32 mouse cellular contexts compared by ENCODE assay signal in the genomic region with DNA sequence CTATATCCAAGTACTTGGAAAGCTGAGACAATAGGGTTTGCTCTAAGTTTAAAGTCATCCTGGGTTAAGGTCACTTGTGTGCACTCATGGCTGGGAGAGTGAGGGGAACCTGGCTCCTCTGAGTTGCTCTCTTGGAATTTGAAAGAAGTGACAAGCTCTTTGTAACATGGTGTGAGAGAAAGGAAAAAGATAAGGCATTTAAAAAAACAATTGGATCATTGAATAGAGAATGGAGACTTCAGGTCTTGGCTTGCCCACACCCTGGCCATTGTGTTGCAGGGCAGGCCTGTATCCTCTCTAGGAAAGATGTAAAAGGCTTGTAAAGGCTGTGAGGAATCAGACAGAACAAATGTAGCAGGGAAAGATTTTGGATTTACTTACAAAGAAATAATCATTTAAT. TPM values are rescaled to one million over a fixed set of nuclear protein-coding genes. Genes with fewer than 3 reads are reported as not detected.
"Had no signal": no experiment of that assay in that cellular context is flagged by ENCODE, and none has a peak within 500 bp of the region (broad histone marks: within the 10 kb centered on the region; RNA-seq: fewer than 3 reads in every experiment).

No protein-coding gene starts in this region.

- ATAC-seq: hindbrain, postnatal 0 days; intestine, embryonic 16.5 days had no signal

- H3K27ac ChIP-seq: gastrocnemius, adult 2 months; heart, embryonic 10.5 days; hindbrain, embryonic 10.5 days; hindbrain, embryonic 12.5 days; hindbrain, embryonic 15.5 days; hindbrain, postnatal 0 days; kidney, embryonic 15.5 days; kidney, postnatal 0 days; limb, embryonic 10.5 days; limb, embryonic 12.5 days; liver, embryonic 13.5 days; liver, embryonic 15.5 days had no signal

- H3K9ac ChIP-seq: heart, embryonic 12.5 days; hindbrain, embryonic 12.5 days; hindbrain, embryonic 15.5 days; kidney, embryonic 15.5 days; limb, embryonic 12.5 days; liver, embryonic 13.5 days; liver, embryonic 15.5 days had no signal

- H3K4me1 ChIP-seq: heart, embryonic 10.5 days; heart, embryonic 12.5 days; hindbrain, embryonic 10.5 days; hindbrain, embryonic 12.5 days; hindbrain, embryonic 15.5 days; kidney, embryonic 15.5 days; limb, embryonic 10.5 days; limb, embryonic 12.5 days; liver, embryonic 13.5 days; liver, embryonic 15.5 days had no signal

- H3K27me3 ChIP-seq: heart, embryonic 12.5 days; hindbrain, embryonic 12.5 days; hindbrain, embryonic 15.5 days; kidney, embryonic 15.5 days; limb, embryonic 12.5 days; liver, embryonic 13.5 days; liver, embryonic 15.5 days had no signal

- H3K4me2 ChIP-seq: heart, embryonic 12.5 days; hindbrain, embryonic 12.5 days; hindbrain, embryonic 15.5 days; kidney, embryonic 15.5 days; limb, embryonic 12.5 days; liver, embryonic 11.5 days; liver, embryonic 13.5 days; liver, embryonic 15.5 days had no signal

- H3K9me3 ChIP-seq: heart, embryonic 10.5 days; hindbrain, embryonic 10.5 days; hindbrain, embryonic 12.5 days; hindbrain, embryonic 15.5 days; kidney, embryonic 15.5 days; limb, embryonic 10.5 days; limb, embryonic 12.5 days; liver, embryonic 13.5 days; liver, embryonic 15.5 days had no signal

- H3K36me3 ChIP-seq: heart, embryonic 10.5 days; heart, embryonic 12.5 days; hindbrain, embryonic 10.5 days; hindbrain, embryonic 12.5 days; hindbrain, embryonic 15.5 days; kidney, embryonic 15.5 days; limb, embryonic 10.5 days; limb, embryonic 12.5 days; liver, embryonic 13.5 days; liver, embryonic 15.5 days had no signal

- H3K4me3 ChIP-seq: gastrocnemius, adult 2 months; heart, embryonic 10.5 days; heart, embryonic 12.5 days; hindbrain, embryonic 10.5 days; hindbrain, embryonic 12.5 days; hindbrain, embryonic 15.5 days; kidney, embryonic 15.5 days; limb, embryonic 10.5 days; limb, embryonic 12.5 days; liver, embryonic 13.5 days; liver, embryonic 15.5 days had no signal

- DNase-seq: gastrocnemius, adult 2 months; gastrocnemius, postnatal 10 days; gastrocnemius, postnatal 25 days; heart, postnatal 10 days; heart, postnatal 4 days; kidney, adult 11 months; kidney, adult 2 months; kidney, adult 9 months; kidney, postnatal 14 days; kidney, postnatal 36 days; layer of hippocampus, adult 9-11 months; layer of hippocampus, postnatal 36 days; liver; liver, embryonic 13.5 days had no signal

RNA-seq across cellular contexts. Expression of gene Crygd, which starts 4.6 kb away (rescaled TPM):
- polyA plus RNA-seq: heart, embryonic 10.5 days; heart, embryonic 12.5 days; heart, embryonic 14.5 days; heart, embryonic 16.5 days; hindbrain, embryonic 10.5 days; hindbrain, embryonic 12.5 days; hindbrain, postnatal 0 days; intestine, embryonic 14.5 days; intestine, embryonic 16.5 days; kidney, adult 2 months; kidney, embryonic 15.5 days; kidney, postnatal 0 days; large intestine, adult 2 months; limb, embryonic 10.5 days; limb, embryonic 12.5 days; limb, embryonic 14.5 days; liver, embryonic 11.5 days; liver, embryonic 13.5 days; liver, embryonic 15.5 days had no signal

RNA-seq across cellular contexts. Expression of gene Crygc, which starts 5.6 kb away (rescaled TPM):
- polyA plus RNA-seq: heart, embryonic 10.5 days; heart, embryonic 12.5 days; heart, embryonic 14.5 days; heart, embryonic 16.5 days; hindbrain, embryonic 12.5 days; hindbrain, embryonic 15.5 days; hindbrain, postnatal 0 days; intestine, embryonic 14.5 days; intestine, embryonic 16.5 days; kidney, adult 2 months; kidney, embryonic 15.5 days; kidney, postnatal 0 days; large intestine, adult 2 months; limb, embryonic 10.5 days; limb, embryonic 12.5 days; limb, embryonic 14.5 days; liver, embryonic 11.5 days; liver, embryonic 13.5 days; liver, embryonic 15.5 days had no signal

RNA-seq across cellular contexts. Expression of gene Crygb, which starts 14.2 kb away (rescaled TPM):
- polyA plus RNA-seq: heart, embryonic 10.5 days; hindbrain, embryonic 10.5 days; hindbrain, embryonic 12.5 days; intestine, embryonic 14.5 days; intestine, embryonic 16.5 days; kidney, adult 2 months; kidney, embryonic 15.5 days; kidney, postnatal 0 days; large intestine, adult 2 months; limb, embryonic 10.5 days; limb, embryonic 12.5 days; liver, embryonic 11.5 days; liver, embryonic 13.5 days; liver, embryonic 15.5 days had no signal

RNA-seq across cellular contexts. Expression of gene Cryge, which starts 16.9 kb away (rescaled TPM):
- polyA plus RNA-seq: heart, embryonic 10.5 days; heart, embryonic 12.5 days; heart, embryonic 14.5 days; heart, embryonic 16.5 days; hindbrain, embryonic 12.5 days; hindbrain, embryonic 15.5 days; hindbrain, postnatal 0 days; intestine, embryonic 14.5 days; intestine, embryonic 16.5 days; kidney, adult 2 months; kidney, embryonic 15.5 days; large intestine, adult 2 months; limb, embryonic 10.5 days; limb, embryonic 12.5 days; limb, embryonic 14.5 days; liver, embryonic 11.5 days; liver, embryonic 13.5 days; liver, embryonic 15.5 days had no signal

RNA-seq across cellular contexts. Expression of gene Akr1cl, which starts 35.3 kb away (rescaled TPM):
- polyA plus RNA-seq: limb, embryonic 12.5 days; liver, embryonic 11.5 days; liver, embryonic 13.5 days had no signal
